Mouse (Mus musculus) adrenal gland, postnatal 36 days (tissue): ENCODE results near the gene Trim10. TPM values are rescaled to one million over a fixed set of nuclear protein-coding genes. Genes with fewer than 3 reads are reported as not detected.
"Not testable (repeated sequence)": the region's sequence is repeated elsewhere in the genome, so short reads cannot be mapped to it uniquely, and the experiment has no call there.

ENCODE experiments used
- DNase-seq, 2 experiments: peaks; one replicate each; pipeline ENCODE4 v3.0.0; 2021; ENCODE audit warnings: mixed read lengths in 1 of 2
- total RNA-seq, 2 experiments: library from RNA; stranded (reverse); gene quantifications; 2 replicates each; pipeline ENCODE4 v1.2.3; 2021

The Trim10 gene
- total RNA-seq, 2 experiments from 2014 or later: 0.20 to 0.43 TPM

DNA sequence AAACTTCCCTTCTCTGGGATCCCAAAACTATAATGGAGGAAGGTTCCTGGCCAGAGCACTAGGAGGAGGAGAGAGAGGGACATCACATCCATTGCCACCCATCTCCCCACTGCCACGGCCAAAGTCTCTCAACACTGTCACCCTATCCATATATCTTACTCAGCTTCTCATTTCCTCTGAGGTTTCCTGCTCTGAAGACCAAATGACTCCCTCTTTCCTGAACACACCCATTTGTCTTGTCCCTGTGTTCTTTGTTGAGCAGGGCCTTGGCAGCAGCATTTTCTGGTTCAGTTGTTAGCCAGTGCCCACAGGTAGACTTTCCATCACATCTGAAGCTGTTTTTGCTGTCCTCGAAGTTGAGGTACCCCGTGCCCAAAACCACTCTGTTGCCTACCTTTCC is 11.2 kb upstream of the Trim10 start:
- DNase-seq: no peak

DNA sequence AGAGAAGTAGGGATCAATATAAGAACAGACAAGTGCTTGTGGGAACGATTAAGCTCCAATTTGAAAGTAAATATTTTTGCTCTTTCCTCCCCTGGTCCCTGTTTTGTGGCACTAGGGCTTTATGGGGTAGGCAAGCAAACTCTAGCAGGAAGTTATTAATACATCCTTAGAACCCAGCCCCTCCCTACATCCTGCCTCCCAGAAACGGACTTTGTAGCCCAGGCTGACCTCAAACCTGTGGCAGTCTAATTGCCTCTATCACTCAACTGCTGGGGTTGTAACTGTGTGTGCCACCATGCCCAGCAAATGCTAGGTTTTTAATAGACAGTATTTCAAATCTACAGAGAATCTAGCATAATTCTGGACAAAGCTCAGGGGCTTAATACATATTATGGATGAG is 7.7 kb upstream of the Trim10 start:
- DNase-seq: no peak

DNA sequence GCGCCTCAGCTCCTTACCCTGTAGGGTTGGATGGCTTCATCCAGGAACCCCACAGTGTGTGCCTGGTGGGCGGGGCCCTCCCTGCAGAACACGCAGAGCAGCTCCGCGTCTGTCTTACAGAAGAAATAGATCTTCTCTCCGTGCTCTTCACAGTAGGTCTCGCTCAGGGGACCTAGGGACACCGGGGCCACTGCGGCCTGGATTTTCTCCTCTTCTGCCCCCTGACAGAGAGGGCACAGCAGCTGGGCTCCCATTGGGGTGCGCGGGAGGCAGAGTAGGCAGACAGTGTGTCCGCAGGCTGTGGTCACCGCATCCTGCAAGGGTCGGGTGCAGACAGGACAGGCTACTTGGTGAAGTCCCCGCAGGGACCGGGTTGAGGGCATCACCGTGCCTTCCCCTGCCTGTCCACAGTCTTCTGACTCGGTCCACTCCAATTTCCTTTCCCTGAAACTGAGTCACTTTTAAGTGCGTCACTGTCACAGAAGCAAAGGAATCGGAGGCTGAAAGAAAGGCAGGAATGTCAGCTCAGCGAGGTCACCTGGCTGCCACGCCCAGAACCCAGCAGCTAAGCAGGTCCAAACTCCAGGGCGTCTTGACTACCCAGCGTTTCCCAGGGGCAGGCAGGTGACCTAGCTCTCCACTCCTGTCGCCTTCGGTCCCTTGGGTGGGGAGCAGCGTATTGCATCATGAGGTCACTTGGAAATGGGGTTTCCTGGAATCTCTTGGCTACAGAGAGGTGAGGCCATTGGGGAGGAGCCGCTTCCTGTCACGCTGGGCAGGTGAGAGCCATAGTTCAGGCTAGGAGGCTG is 2.5 kb upstream of the Trim10 start, which contains the start of gene Trim15:
TSS of gene Trim15 (minus strand) at position 492 of the 809 bp plus-strand sequence.
- no peak for DNase-seq

DNA sequence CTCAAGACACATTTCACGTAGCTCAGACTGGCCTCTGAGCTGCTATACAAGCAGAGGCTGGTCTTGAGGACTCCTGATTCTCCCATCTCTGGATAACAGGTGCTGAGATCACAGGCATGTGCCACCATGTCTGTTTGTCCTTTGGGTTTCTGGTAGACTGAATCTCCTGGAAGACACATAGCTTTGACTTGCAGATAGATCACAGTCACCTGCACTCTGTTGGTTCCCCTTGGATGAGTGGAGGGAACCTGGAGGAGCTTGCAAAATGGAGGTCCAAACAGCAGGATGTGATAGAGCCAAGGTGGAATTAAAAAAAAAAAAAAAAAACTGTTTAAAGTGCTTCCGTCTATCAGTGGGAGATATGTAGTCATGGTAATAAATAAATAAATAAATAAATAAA is 538 bp upstream of the Trim10 start:
- no peak for DNase-seq

GRCm38 (mm10) chr17:36869955-36870810 is 809 bp downstream of the Trim10 start:
- DNase-seq: peak; percentile 10 to 51

- DNase-seq: no peak
Observed at GRCm38 (mm10) chr17:36874636-36875035, 5.3 kb downstream of the Trim10 start.

DNA sequence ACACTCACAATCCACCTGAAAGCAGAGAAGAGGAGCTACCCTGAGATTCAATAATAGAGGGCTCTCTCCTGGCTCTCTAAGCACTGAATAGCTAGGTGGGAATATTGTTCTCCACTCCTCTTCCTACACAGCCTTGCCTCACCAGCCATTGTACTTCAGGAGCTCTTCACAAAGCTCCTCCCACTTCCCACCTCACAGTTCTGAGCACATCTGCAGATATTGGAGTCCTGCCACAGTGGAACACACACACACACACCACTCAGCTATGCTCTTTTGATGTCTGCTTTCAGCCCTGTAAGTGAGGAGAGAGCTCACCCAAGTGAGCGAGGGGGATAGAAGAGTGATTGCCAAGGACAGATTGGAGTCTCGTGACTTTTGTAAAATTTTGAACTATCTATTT is 14.0 kb downstream of the Trim10 start:
- no peak for DNase-seq

DNA sequence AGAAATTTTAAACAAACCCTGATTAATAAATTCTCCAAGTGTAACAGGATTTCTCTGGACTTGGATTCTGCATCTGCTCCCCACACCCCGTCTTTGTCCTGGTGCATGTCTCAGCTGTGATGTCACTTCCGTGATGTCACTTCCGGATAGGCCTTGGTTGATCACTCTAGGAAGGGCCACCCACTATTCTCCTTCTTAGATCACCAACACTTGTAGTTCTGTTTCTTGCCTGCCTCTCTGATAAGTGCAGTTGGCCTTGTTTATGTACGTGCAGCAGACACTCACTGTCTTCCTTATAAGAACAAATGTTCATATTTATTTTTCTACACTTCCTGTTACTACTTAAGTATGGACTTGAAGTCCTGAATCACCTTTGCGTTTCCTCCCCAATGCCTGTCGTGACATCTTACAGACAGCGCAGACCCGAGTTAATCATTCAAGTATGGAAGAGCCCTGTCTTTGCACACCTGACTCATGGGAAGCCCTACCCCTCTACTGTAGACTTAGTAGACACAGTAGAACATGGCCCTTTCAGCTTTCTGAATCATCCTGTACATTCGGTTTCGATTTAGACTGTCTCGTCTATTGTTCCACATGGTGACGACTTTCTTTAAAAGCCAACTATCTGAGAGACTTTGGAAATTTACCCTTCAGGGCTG is 15.9 kb downstream of the Trim10 start:
- DNase-seq: no peak

DNA sequence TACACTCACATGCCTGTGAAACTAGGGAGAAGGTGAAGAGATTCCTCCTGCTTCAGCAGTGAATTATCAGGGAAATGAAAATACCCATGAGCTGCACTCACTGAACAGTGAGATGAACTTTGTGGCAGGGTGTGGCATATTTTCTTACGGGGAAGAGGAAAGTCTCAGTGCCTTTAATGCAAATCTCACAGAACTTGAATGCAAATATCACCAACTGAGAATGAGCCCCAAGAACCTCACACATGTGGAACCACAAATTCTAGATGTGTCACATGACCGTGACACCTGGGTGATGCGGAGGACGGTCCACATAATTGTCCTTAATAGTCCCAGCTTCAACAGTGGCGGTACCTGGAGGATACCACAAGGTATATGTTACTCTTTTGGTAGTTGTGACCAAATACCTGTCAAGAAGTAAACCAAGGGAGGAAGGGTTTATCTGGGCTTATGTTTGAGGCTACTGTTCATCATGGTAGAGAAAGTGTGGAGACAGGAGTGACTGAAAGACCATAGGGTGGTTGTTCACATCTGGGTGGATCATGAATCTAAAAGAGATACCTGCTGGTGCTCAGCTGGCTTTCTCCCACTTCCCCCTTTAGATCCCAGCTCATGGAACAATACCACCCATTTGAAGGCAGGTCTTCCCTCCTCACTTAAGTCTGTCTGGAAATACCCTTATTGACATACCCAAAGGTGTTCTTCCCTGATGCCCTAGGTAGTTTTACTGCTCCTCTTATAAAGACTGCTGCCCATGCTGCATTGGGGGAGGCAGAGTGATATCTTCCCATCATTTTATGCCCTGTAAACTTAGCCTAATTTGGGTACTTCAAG is 20.9 kb downstream of the Trim10 start, which contains the start of gene Trim40:
TSS of gene Trim40 (minus strand) at position 51 of the 831 bp plus-strand sequence.
- no peak for DNase-seq

DNA sequence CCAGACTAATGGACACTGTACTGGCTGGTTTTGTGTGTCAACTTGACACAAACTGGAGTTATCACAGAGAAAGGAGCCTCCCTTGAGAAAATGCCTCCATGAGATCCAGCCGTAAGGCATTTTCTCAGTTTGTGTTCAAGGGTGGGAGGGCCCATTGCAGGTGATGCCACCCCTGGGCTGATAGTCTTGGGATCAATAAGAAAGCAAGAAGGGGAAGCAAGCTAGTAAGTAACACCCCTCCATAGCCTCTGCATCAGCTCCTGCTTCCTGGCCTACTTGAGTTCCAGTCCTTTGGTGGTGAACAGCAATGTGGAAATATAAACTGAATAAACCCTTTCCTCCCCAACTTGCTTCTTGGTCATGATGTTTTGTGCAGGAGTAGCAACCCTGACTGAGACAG is 22.1 kb downstream of the Trim10 start:
- DNase-seq: not testable (repeated sequence)

- DNase-seq: peak; percentile 36 to 62
Observed at GRCm38 (mm10) chr17:36892362-36892761, 23.0 kb downstream of the Trim10 start.

DNA sequence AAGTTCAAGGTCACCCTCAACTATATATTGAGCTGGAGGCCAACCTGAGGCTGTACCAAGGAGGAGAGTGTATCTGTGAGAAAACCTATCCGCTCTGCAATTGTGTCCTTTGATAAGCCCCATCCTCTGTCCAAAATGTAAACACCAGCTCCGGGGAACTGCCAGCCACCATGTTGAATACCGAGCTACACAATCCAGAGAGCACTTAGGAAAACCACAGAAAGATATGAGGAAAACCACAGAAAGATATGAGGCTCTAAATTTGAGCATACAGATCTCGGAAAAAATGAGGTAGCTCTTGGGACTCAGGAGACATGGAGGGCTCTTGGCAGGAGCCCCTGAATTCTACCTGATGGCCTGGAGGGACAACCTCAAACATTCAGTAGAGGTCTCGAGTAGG is 24.0 kb downstream of the Trim10 start:
- no peak for DNase-seq

DNA sequence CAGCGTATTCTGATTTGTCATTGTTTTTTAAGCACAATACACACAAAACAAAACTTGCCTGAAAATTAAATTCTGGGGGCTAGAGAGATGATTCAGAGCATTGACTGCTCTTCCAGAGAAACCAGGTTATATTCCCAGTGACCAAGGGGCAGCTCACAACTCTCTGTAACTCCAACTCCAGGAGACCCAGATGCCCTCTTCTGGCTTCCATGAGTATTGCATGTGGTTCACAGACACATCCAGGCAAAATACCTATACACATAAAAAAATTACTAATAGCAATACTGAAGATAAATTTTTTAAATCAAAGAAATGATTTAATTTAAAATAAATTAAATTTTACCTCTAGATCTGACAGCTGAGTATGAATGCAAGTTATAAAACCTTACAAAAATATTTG is 27.2 kb downstream of the Trim10 start:
- peak; percentile 19 to 53 for DNase-seq

DNA sequence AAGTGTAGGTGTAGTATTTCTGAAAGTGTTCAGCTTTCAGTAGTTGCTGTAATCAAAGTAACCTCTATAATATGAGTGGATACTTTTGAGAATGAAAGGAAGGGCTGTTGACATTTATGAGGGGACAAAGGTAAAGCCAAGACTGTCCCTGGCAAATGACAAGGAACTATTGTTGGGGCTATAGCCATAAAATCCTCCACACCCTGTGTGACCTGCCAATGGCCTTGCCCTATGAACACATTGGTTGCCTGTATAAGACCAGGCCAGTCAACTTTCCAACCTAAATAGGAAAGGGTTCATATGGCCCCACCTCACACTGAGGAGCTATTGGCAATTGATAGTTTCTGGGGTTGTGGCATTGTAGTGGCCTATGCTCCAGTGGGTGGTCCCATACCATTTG is 27.7 kb downstream of the Trim10 start:
- no peak for DNase-seq

DNA sequence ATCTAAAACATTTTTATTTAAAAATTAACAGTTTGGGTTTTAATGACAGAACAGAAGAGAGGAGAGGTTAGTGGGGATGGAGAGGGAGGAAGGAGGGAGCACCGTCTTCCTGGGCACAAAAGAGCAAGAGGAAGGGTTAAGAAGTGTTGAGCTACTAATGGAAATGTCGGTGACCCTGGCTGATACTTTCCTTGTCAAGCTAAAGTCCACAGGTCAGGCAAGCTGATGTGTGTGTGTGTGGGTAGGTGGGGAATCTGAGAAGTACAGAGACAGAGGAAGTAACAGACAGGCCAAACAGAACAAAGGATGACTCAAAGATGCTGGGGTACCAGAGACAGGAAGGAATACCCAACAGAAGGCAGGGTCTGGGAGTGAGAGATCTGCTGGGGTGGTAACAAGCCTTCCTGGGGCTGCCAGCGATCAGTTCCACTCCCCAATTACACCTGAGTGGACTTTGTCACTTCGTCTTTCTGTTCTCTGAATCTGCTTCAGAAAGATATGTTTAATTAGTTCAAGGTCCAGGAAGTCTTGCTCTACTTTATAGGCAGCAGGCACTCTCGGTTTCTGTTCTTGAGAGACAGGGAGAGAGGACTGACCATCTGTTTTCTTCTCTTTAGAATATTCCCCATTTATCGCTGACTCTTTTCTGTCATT is 28.3 kb downstream of the Trim10 start, which contains the start of gene Trim31:
TSS of gene Trim31 (plus strand) at position 567 of the 654 bp plus-strand sequence.
- DNase-seq: no peak

- DNase-seq: no peak
Observed at GRCm38 (mm10) chr17:36899376-36899775, 30.0 kb downstream of the Trim10 start.

GRCm38 (mm10) chr17:36900001-36900400 is 30.6 kb downstream of the Trim10 start:
- no peak for DNase-seq

GRCm38 (mm10) chr17:36900691-36901090 is 31.3 kb downstream of the Trim10 start:
- no peak for DNase-seq

DNA sequence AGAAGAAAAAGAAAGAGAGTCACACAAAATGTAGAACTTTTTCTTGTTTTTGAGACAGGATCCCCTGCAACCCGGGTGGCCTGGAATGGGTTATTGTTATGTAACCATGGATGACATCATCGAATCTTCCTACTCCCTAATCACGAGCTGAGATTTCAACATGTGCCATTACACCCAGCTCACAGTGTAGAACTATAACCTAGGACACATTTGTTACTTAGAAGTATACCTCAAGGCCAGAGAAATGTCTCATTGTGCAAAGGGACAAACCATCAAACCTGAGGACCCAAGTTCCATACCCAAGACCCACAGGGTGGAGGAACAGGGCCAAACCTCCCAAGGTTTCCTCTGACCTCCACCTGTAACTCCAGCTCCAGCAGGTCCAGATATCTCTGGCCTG is 34.3 kb downstream of the Trim10 start:
- peak in 1 of 2 experiments; percentile 7 for DNase-seq

GRCm38 (mm10) chr17:36908235-36908634 is 38.9 kb downstream of the Trim10 start:
- no peak for DNase-seq

DNA sequence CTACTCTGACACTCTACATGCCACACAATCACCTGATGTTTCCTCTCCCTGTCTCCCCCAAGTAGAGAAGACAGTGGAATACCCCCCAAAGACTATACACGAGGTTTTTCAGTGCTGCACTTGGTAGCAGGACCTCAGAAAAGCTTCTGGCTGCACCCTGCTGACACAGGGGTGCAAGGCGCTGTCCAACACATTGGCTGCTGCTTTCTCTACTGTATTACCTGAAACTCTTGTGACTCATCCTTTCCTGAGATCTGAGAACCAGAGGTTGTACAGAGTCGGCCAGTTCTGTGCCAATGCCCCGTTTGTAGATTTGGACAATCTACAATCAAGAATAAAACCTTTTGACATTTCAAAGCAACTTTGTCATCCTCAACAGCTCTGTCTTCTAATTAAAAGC is 40.4 kb downstream of the Trim10 start:
- no peak for DNase-seq
